In the genomic region with DNA sequence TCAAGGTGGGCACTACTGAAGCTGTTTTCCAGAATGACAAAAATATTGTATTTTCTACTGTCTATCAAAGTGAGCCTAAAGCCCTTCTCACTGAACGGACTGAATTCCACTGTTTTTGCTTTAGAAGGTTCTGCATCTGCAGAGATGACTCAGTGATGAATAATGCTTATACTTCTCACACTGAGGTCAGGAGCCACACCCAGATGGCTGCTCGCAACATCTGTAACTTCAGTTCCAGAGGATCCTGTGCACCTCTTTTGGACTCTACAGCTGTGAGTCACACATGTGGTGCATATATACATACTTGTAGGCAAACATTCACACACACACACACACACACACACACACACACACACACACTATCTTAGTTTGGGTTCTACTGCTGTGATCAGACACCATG, we compare ENCODE assay signal across 21 mouse cellular contexts.
"Had no signal": no experiment of that assay in that cellular context is flagged by ENCODE, and none has a peak within 500 bp of the region (broad histone marks: within the 10 kb centered on the region; RNA-seq: fewer than 3 reads in every experiment).

No protein-coding gene starts in this region.

- DNase-seq: kidney, adult 8-10 months; kidney, postnatal 14 days; kidney, postnatal 4 days; left cerebral cortex, postnatal 4 days; liver, postnatal 0 days; lung, embryonic 14.5 days; lung, postnatal 36 days; right cerebral cortex, adult 18-20 months; right cerebral cortex, postnatal 14 days; right cerebral cortex, postnatal 4 days; thymus, adult 18-20 months; thymus, postnatal 4 days had no signal

- H3K4me3 ChIP-seq: limb, embryonic 12.5 days; limb, embryonic 15.5 days; megakaryocyte, embryonic 14.5 days; midbrain, embryonic 10.5 days; midbrain, embryonic 13.5 days; myocyte; neural tube, embryonic 13.5 days; stomach, embryonic 15.5 days had no signal

- H3K27ac ChIP-seq: limb, embryonic 12.5 days; limb, embryonic 15.5 days; liver, embryonic 14.5 days; midbrain, embryonic 10.5 days; midbrain, embryonic 13.5 days; neural tube, embryonic 13.5 days; stomach, embryonic 15.5 days had no signal

- H3K4me1 ChIP-seq: limb, embryonic 12.5 days; limb, embryonic 15.5 days; megakaryocyte, embryonic 14.5 days; midbrain, embryonic 10.5 days; midbrain, embryonic 13.5 days; neural tube, embryonic 13.5 days; stomach, embryonic 15.5 days had no signal
